Mouse (Mus musculus) cortical plate, adult 2 months (tissue): ENCODE measurements around the gene Btn2a2. TPM values are rescaled to one million over a fixed set of nuclear protein-coding genes. Genes with fewer than 3 reads are reported as not detected.
A peak's percentile ranks its signal among the peaks of the same experiment; 100 is the strongest.

Source experiments
- H3K27ac ChIP-seq: fragments of 200-500 bp; 2 replicates; pipeline ENCODE4 v1.5.1; 2012; ENCODE audit warnings: low read length, control low read depth, inconsistent platforms; ENCODE audit not compliant: insufficient read depth
- H3K4me1 ChIP-seq: fragments of 200-500 bp; 2 replicates; pipeline ENCODE4 v1.6.1; 2011; ENCODE audit warnings: low read length; ENCODE audit not compliant: control insufficient read depth, insufficient read depth
- H3K4me3 ChIP-seq: fragments of 200-500 bp; 2 replicates; pipeline ENCODE4 v1.5.1; 2011; ENCODE audit warnings: mild to moderate bottlenecking, low read length, control low read depth; ENCODE audit not compliant: insufficient read depth
- CTCF ChIP-seq: fragments of 200-500 bp; IDR thresholded peaks from 2 replicates; pipeline ENCODE4 v1.5.1; 2011; ENCODE audit warnings: mild to moderate bottlenecking, control low read depth, low read length; ENCODE audit not compliant: insufficient read depth; ENCODE audit errors: extremely low read depth
- POLR2A ChIP-seq: fragments of 200-500 bp; IDR thresholded peaks from 2 replicates; pipeline ENCODE4 v1.6.1; 2011; ENCODE audit warnings: mild to moderate bottlenecking, low read length, control low read depth; ENCODE audit not compliant: insufficient read depth; ENCODE audit errors: extremely low read depth
- polyA plus RNA-seq: library from polyadenylated mRNA; depleted of rRNA; stranded (reverse); fragments of >200 nt; gene quantifications from 2 replicates; pipeline ENCODE4 v1.2.3, GENCODE M21; 2012

Gene Btn2a2
- polyA plus RNA-seq, 1 experiment, result 0.69 TPM

- no peak overlapping the region for H3K27ac ChIP-seq
- no peak for TF ChIP-seq CTCF
- TF ChIP-seq POLR2A, result no peak
- H3K4me1 ChIP-seq, result no peaks in the 10 kb centered on the region
- H3K4me3 ChIP-seq, result no peak overlapping the region
These were observed 12.0 kb upstream of the Btn2a2 start for GRCm38 (mm10) chr13:23500424-23501200.

GRCm38 (mm10) chr13:23499943-23500342 is 11.3 kb upstream of the Btn2a2 start:
- Histone ChIP-seq H3K27ac (no peak overlapping the region), H3K4me3 (no peak overlapping the region), H3K4me1 (no peaks in the 10 kb centered on the region)
- TF ChIP-seq CTCF (no peak), POLR2A (no peak)

GRCm38 (mm10) chr13:23498653-23499052 is 10.0 kb upstream of the Btn2a2 start:
- no peaks in the 10 kb centered on the region for H3K4me1 ChIP-seq
- no peak for TF ChIP-seq CTCF
- TF ChIP-seq POLR2A, result no peak
- 0 out of 2 replicates have a peak overlapping the region, but pooled peaks have one; percentile 9 for H3K4me3 ChIP-seq
- no peak overlapping the region for H3K27ac ChIP-seq

- TF ChIP-seq CTCF (no peak), POLR2A (no peak)
- no peaks in the 10 kb centered on the region for H3K4me1 ChIP-seq
- H3K27ac ChIP-seq, result no peak overlapping the region
- H3K4me3 ChIP-seq, result 0 out of 2 replicates have a peak overlapping the region, but pooled peaks have one; percentile 9
These were observed 9.1 kb upstream of the Btn2a2 start for GRCm38 (mm10) chr13:23497656-23498321.

- Histone ChIP-seq H3K27ac (no peak overlapping the region), H3K4me1 (no peaks in the 10 kb centered on the region), H3K4me3 (no peak overlapping the region)
- TF ChIP-seq CTCF, result no peak
- TF ChIP-seq POLR2A, result no peak
These were observed 6.9 kb upstream of the Btn2a2 start for GRCm38 (mm10) chr13:23495526-23495925.

GRCm38 (mm10) chr13:23491990-23492389 is 3.3 kb upstream of the Btn2a2 start:
- no peak for TF ChIP-seq POLR2A
- TF ChIP-seq CTCF, result no peak
- H3K4me3 ChIP-seq, result no peak overlapping the region
- no peak overlapping the region for H3K27ac ChIP-seq
- H3K4me1 ChIP-seq, result no peaks in the 10 kb centered on the region

- no peak overlapping the region for H3K4me3 ChIP-seq
- TF ChIP-seq POLR2A (no peak), CTCF (no peak)
- no peaks in the 10 kb centered on the region for H3K4me1 ChIP-seq
- H3K27ac ChIP-seq, result no peak overlapping the region
These were observed 2.6 kb upstream of the Btn2a2 start for GRCm38 (mm10) chr13:23491263-23491662.

GRCm38 (mm10) chr13:23490863-23491262 is 2.2 kb upstream of the Btn2a2 start:
- H3K4me3 ChIP-seq, result no peak overlapping the region
- no peaks in the 10 kb centered on the region for H3K4me1 ChIP-seq
- TF ChIP-seq CTCF (no peak), POLR2A (no peak)

GRCm38 (mm10) chr13:23485271-23485670 is 3.4 kb downstream of the Btn2a2 start:
- Histone ChIP-seq H3K4me1 (no peaks in the 10 kb centered on the region), H3K4me3 (no peak overlapping the region), H3K27ac (no peak overlapping the region)
- TF ChIP-seq POLR2A (no peak), CTCF (no peak)

More at GRCm38 (mm10) chr13:23490863-23491262, 2.2 kb upstream of the Btn2a2 start:
- no peak overlapping the region for H3K27ac ChIP-seq

GRCm38 (mm10) chr13:23483153-23483552 is 5.5 kb downstream of the Btn2a2 start:
- Histone ChIP-seq H3K4me3 (no peak overlapping the region), H3K4me1 (no peaks in the 10 kb centered on the region), H3K27ac (no peak overlapping the region)
- TF ChIP-seq POLR2A (no peak), CTCF (no peak)

GRCm38 (mm10) chr13:23475658-23476057 is 13.0 kb downstream of the Btn2a2 start:
- no peak overlapping the region for H3K27ac ChIP-seq
- TF ChIP-seq CTCF (no peak), POLR2A (no peak)
- H3K4me1 ChIP-seq, result no peaks in the 10 kb centered on the region
- no peak overlapping the region for H3K4me3 ChIP-seq
